Mouse (Mus musculus): ENCODE results near the gene Wtip. TPM values are rescaled to one million over a fixed set of nuclear protein-coding genes. Genes with fewer than 3 reads are reported as not detected.

The Wtip gene
- polyA plus RNA-seq (2012), result 0.64 and 0.73 TPM in 2 replicates

DNA sequence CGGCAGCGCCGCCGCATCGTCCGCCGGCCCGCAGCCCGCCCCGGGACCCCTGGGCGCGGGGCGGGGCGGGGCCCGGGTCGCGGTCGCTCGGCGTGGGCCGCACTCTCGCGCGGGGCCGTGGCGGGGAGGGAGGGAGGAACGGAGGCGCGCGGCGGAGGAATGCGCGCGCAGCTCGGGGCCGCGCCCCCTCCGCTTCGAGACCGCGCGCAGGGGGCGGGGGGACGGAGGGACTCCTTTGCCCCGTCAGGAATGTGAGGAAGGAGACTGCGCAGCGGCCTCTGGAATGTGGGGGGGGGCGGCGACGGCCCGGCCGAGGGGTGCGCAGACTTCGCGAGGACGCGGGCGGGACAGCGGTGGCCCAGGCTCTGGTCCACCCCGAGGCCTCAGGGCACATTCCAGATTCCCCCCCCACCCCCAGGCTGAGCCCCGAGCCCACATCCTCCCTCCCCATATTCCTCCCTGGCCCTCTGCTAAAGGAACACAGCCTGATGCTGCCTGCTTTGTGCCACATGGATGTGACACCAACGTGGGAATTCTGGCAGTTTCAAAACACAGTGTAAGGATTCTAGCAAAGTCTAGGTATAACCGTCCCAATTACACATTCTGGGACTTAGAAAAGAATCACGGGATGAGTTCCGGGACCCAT lies at the start of gene Wtip:
Wtip (minus strand) TSS at position 152 of the 646 bp plus-strand sequence.

DNA sequence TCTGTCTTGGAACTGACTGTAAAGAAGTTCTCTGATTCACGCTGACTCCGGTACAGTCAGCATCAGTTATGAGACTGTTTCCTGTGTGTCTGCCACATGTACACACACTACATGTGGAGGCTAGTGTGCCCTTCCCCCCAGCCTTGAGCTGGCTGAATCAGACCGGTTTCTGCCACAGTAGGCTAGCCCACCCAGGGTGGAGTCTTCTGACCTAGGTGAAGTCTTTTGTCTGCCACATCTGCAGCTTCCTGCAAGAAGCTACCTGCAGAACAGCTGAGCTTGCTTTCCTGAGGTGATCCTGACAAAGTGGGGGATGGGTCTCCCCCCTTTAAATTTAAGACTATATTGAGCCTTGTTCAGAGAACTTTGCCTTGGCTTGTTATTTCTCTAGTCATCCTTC lies 36.4 kb upstream of the Wtip start, which contains the start of gene Uba2:
Uba2 (minus strand) TSS at position 146 of the 400 bp plus-strand sequence.

DNA sequence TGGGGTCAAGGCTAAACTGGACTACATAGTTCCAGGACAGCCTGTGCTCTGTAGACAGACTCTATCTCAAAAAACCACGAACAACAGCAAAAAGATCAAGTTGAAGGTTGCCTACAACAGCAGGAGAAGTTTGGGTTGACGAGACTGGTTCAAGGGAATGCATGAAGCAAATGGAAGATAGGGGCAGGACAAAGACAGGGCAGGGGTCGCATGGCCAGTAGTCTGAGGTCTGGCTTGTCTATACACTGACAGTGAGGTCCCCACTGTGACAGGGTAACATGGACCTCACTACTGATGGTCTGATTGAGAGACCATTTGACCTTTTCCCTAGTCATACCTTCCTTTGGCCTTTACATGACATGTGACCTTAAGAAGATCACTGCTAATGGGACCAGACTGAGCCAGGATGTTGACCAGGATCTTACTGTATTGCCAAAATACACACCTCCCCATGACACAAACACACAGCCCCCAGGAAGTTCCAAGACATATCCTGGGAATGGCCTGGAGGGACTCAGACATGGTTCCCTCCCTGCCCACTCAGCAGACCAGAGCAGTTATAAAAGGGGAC lies 38.1 kb downstream of the Wtip start, which contains the start of gene Scgb1b30:
Scgb1b30 (plus strand) TSS at position 521 of the 571 bp plus-strand sequence.

Other genes starting within 250 kb of the Wtip start
- gene Scgb2b26, start 188.2 kb downstream of the Wtip start, polyA plus RNA-seq (2012), result not detected in 2 replicates
- not detected in 2 replicates for gene Scgb2b27, start 119.3 kb downstream of the Wtip start, polyA plus RNA-seq (2012)
- gene Scgb1b27, start 111.8 kb downstream of the Wtip start, polyA plus RNA-seq (2012), result not detected in 2 replicates
- gene Scgb1b30, start 37.8 kb downstream of the Wtip start, polyA plus RNA-seq (2012), result not detected in 2 replicates
- 19.0 and 23.6 TPM in 2 replicates for gene Uba2, start 36.3 kb upstream of the Wtip start, polyA plus RNA-seq (2012)
- 3.6 and 5.7 TPM in 2 replicates for gene Pdcd2l, start 63.4 kb upstream of the Wtip start, polyA plus RNA-seq (2012)
- 2,929 and 3,365 TPM in 2 replicates for gene Gpi1, start 97.1 kb upstream of the Wtip start, polyA plus RNA-seq (2012)
- not detected in 2 replicates for gene Gm6096, start 117.8 kb upstream of the Wtip start, polyA plus RNA-seq (2012)
- gene 4931406P16Rik, start 180.3 kb upstream of the Wtip start, polyA plus RNA-seq (2012), result 14.7 and 16.1 TPM in 2 replicates

Data from megakaryocyte-erythroid progenitor cell, adult 5 weeks (primary cell).